Mouse (Mus musculus) A20 (cell line): ENCODE measurements around the gene Cmip.

Experiments
- DNase-seq: peaks from one replicate; pipeline ENCODE4 v3.0.0-alpha.2; 2011; ENCODE audit warnings: low read depth, low spot score

The Cmip gene

GRCm38 (mm10) chr8:117376997-117377396, 120.1 kb downstream of the Cmip start:
- DNase-seq: no peak

DNA sequence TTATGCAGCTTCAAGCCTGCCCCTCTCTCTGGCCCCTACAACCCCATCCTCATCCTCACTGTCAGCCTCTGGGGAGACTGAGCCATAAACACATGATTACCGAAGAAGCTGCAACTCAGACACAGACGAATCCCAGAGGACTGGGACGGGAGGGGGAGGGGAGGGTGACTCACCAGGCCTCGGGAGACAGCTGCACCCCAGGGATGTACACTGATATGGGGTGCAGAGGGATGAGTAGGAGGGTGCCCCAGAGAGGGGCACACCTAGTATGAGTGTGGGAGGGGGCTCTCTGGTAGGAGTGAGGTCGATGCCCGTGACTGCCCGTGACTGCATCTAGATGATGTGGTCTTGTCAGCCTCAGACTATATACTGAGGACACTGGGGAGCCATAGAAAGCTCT, 121.8 kb downstream of the Cmip start:
- no peak for DNase-seq

GRCm38 (mm10) chr8:117379131-117379530, 122.3 kb downstream of the Cmip start:
- DNase-seq: peak; percentile 16

GRCm38 (mm10) chr8:117380796-117381195, 123.9 kb downstream of the Cmip start:
- DNase-seq: no peak

GRCm38 (mm10) chr8:117386142-117386541, 129.3 kb downstream of the Cmip start:
- peak; percentile 48 for DNase-seq

DNA sequence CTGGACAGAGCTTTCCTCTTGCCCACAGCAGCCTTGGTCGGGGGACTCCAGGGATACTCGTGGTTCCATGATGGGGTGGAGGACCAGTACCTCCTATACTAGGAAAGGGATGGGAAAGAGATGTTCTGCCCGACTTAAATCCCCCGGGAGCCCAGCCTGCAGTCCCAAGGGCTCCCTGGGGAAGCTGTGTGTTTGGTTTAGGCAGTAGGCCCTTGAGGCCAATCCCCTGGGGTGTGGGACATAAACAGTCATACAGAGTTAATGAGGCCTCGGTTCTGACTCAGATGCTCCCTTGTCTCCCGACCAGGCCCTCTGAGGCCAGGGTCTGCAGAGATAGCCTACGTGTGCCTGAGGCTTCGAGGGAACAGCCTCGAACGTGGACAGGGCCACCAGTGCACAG, 130.8 kb downstream of the Cmip start:
- DNase-seq: no peak

- DNase-seq: no peak
Measured at GRCm38 (mm10) chr8:117388370-117388769, 131.5 kb downstream of the Cmip start.

- no peak for DNase-seq
Measured at GRCm38 (mm10) chr8:117393853-117394252, 137.0 kb downstream of the Cmip start.

GRCm38 (mm10) chr8:117395055-117395454, 138.2 kb downstream of the Cmip start:
- no peak for DNase-seq

DNA sequence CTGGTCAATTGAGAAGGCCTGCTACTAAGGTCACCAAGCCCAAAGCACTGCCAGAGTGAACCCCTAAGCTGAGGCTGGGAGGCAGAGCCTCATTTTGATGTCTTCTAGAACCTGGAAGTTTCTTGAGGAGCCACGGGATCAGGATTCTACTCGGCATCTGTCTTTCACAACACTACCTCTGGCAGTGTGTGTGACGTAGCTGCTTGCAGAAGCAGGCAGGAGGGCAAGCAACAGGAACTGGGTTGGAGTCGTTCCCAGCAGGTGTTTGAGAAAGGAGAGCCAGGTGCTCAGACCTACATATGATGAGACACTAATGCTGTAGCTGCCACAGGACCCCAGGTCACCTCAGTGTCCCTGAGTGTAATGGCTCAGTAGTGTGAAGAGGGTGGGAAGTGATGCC, 140.0 kb downstream of the Cmip start:
- DNase-seq: no peak

- no peak for DNase-seq
Measured at GRCm38 (mm10) chr8:117397751-117398150, 140.9 kb downstream of the Cmip start.

DNA sequence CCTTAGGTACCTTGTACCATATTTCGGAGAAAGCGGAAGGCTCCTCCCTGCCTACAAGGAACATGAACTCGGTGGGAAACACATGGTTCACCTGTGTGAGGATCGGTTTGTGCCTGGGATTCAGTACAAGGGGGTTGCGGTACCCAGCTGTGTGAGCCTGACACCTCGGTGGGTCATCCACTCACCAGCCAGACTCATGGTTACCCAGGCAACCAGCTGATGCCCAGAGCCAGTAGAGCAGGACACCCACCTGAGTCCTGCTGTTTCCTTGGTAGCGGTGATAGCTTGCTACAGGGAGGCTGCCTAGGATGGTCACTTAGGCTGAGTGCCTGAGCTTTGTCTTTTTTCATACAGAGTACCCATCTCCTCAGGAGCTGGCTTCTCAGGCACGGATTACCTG, 142.4 kb downstream of the Cmip start:
- DNase-seq: no peak

- no peak for DNase-seq
Measured at GRCm38 (mm10) chr8:117400820-117401219, 144.0 kb downstream of the Cmip start.

- no peak for DNase-seq
Measured at GRCm38 (mm10) chr8:117401880-117402279, 145.0 kb downstream of the Cmip start.

GRCm38 (mm10) chr8:117402911-117403704, 146.2 kb downstream of the Cmip start:
- no peak for DNase-seq

DNA sequence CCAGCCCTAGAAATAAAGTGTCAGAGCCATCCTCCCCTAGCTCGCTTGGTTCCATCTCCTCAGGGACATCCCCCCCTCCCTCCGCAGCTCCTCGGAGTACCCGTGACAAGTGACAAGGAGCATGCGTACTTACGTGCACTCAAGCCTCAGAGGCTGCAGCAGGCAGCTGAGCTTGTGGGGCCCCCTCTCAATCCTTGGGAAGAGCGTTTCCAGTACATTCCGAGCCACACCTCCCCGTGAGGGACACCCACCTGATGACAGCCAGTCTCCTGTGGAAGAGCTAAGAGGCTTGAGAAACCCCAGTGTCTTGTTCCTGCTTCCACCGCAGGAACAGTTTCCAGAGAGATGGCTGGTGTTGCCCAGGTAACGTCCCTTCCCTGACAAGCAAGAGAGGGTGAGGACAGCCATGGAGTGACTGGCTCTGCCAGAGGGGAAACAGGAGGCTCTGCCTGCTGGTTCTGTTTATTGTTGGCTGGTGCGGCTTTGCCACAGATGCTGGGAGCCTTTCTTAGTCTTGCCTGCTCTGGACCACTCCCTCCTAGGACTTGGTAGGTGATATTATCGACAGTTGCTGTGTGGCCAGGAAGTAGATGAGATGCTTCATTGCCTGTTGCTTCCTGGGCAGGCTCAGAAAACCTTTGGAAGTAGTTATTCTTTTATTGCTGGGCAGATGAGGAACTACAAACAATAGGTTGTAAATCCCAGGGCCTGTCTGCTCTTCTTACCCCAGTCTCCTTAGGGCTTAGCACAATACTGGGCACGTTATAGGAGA, 147.0 kb downstream of the Cmip start:
- DNase-seq: no peak

DNA sequence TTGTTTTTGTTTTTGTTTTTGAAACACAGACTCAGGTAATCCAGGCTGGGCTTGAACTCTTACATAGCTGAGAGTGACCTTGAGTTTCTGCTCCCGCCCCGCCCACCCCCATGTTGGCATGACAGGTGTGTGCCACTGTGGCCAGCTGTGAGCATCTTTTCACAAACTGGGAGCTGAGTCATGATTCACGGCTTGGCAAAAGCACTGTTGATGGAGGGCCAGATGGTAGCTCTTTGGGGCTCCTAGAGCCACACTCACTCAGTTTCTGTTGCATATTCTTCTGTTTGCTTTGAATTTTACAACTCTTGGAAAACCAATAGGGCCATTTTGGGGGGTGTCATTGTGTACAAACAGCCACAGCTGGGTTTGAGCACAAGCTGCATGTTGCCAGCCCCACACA, 149.2 kb downstream of the Cmip start:
- DNase-seq: no peak

DNA sequence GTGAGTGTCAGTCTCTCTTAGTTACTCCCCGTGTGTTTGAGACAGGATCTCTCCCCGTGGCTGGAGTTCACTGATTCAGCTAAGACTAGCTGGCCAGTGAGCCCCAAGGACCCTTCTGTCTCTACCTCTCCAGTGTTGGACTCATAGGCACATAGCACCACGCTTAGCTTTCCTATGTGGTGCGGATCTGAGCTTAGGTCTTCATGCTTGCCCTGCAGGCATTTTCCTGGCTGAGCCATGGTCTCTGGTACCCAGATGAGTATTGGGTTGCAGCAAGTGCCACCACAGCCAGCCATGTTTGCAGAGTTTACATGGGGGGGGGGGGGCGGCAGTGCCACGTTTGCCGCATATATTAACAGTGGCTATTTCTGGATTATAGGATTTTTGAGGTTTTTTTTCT, 151.8 kb downstream of the Cmip start:
- no peak for DNase-seq

DNA sequence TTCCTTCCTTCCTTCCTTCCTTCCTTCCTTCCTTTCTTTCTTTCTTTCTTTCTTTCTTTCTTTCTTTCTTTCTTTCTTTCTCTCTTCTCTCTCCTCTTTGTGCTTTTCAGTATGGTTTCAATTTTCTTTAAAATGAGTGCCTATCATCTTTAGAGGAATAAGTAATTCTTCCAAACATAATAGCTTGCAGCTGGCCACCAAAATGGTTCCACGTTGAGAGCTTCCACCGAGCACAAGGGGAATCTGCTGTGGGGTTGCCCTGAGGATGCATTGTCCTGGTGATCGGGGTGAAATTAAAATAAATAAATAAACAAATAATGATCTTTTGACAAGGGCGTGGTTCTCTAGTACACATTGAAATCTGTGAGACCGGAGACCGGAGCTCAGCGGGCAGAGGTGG, 152.2 kb downstream of the Cmip start:
- no peak for DNase-seq

- no peak for DNase-seq
Measured at GRCm38 (mm10) chr8:117410391-117410790, 153.5 kb downstream of the Cmip start.

GRCm38 (mm10) chr8:117410901-117411300, 154.0 kb downstream of the Cmip start:
- no peak for DNase-seq

DNA sequence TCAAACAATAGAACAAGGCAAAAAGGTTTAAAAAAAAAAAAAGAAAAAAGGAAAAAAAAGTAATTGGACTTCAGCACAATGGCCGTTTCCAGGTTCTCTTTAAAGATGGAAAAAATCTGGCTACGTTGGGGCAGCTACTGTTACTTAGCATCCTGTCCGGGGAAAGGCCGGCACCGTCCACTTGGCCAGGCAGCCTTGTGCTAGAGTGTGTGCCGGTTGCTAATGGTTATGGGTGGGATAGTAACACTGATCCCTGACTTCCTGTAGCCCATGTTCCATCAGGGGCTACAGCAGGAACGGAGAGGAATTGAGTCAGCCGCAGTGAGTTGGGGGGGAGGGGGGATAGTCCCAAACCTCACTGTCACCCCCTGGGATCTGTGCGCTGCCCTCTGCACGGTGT, 155.4 kb downstream of the Cmip start:
- DNase-seq: no peak

DNA sequence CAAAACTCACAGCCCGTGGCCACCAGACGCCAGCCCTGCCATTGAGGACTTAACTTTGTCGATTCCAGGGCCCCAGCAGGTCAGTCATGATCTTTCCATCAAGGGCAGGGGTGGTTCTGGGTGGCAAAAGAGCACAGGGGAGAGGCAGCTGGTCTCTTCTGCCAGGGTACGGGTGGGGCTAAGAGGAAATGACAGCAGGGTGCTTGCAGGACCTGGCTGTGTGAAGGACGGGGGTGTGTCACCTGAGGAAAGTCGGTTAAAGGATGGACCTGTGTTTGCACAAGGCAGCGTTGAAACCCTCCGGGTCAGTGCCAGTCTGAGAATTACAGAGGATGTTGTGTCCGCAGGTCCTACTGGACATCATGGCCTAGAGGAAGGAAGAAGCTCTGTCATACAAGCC, 161.0 kb downstream of the Cmip start:
- DNase-seq: no peak
